Mouse (Mus musculus): ENCODE measurements around the gene 3110040M04Rik.

- TF ChIP-seq MAFK (IDR thresholded peaks at IDR 0.05; ENCODE audit: insufficient read depth, low read depth, low read length): no peak
- no peak for TF ChIP-seq ZC3H11A (IDR thresholded peaks at IDR 0.05; ENCODE audit: borderline replicate concordance, low read depth, low read length)
- TF ChIP-seq HCFC1 (IDR thresholded peaks at IDR 0.05; ENCODE audit: borderline replicate concordance, insufficient read depth, low read length): no peak
Observed at GRCm38 (mm10) chr1:151222561-151223267, 18.8 kb downstream of the 3110040M04Rik start.

Data from ES-E14 (cell line).